Mouse (Mus musculus): Measurements from ENCODE around the gene Tnrc6b. TPM values are rescaled to one million over a fixed set of nuclear protein-coding genes. Genes with fewer than 3 reads are reported as not detected.

Tnrc6b gene
- polyA plus RNA-seq, 1 experiment from 2014 or later: 6.5 TPM

GRCm38 (mm10) chr15:80981176-80981575 is 270.1 kb downstream of the Tnrc6b start:
- H3K36me3 ChIP-seq (ENCODE audit: control insufficient read depth, insufficient read depth): no peaks in the 10 kb centered on the region
- no peak overlapping the region for H3K9ac ChIP-seq (ENCODE audit: low read depth, low read length)
- 0 out of 2 replicates have a peak, but pooled peaks cover 3% of the 10 kb centered on the region for H3K4me1 ChIP-seq (replicated peaks; ENCODE audit: control insufficient read depth, insufficient read depth, low read length)
- no peaks in the 10 kb centered on the region for H3K9me3 ChIP-seq (ENCODE audit: control insufficient read depth)
- no peak overlapping the region for H3K4me2 ChIP-seq (replicated peaks; ENCODE audit: low read depth)
- H3K27me3 ChIP-seq (replicated peaks; ENCODE audit: control insufficient read depth, insufficient read depth, low read length): no peaks in the 10 kb centered on the region
- no peak for ATAC-seq
- 82% methylated on average over 4 of the region's 4 CpGs for WGBS
- no peak overlapping the region for H3K4me3 ChIP-seq (ENCODE audit: low read depth, low read length)
- H3K27ac ChIP-seq (ENCODE audit: low read depth, low read length): no peak overlapping the region
- no peak for TF ChIP-seq CTCF (IDR thresholded peaks at IDR 0.05; ENCODE audit: low read depth)

- Histone ChIP-seq H3K27me3 (replicated peaks; ENCODE audit: control insufficient read depth, insufficient read depth, low read length) (no peaks in the 10 kb centered on the region), H3K4me1 (replicated peaks; ENCODE audit: control insufficient read depth, insufficient read depth, low read length) (0 out of 2 replicates have a peak, but pooled peaks cover 3% of the 10 kb centered on the region), H3K9ac (ENCODE audit: low read depth, low read length) (no peak overlapping the region), H3K4me3 (ENCODE audit: low read depth, low read length) (no peak overlapping the region), H3K4me2 (replicated peaks; ENCODE audit: low read depth) (no peak overlapping the region), H3K27ac (ENCODE audit: low read depth, low read length) (no peak overlapping the region; the same call in 1 of the 2 replicates), H3K9me3 (ENCODE audit: control insufficient read depth) (no peaks in the 10 kb centered on the region), H3K36me3 (ENCODE audit: control insufficient read depth, insufficient read depth) (no peaks in the 10 kb centered on the region)
- no peak for TF ChIP-seq CTCF (IDR thresholded peaks at IDR 0.05; ENCODE audit: low read depth)
- 36% methylated on average over 2 of the region's 2 CpGs for WGBS
- peak; percentile 49; the same call in 1 of the 2 replicates for ATAC-seq
Measured at GRCm38 (mm10) chr15:80983264-80983663, 272.2 kb downstream of the Tnrc6b start.

GRCm38 (mm10) chr15:80988331-80988730 is 277.2 kb downstream of the Tnrc6b start:
- Histone ChIP-seq H3K27ac (ENCODE audit: low read depth, low read length) (no peak overlapping the region), H3K4me1 (replicated peaks; ENCODE audit: control insufficient read depth, insufficient read depth, low read length) (0 out of 2 replicates have a peak, but pooled peaks cover 1% of the 10 kb centered on the region), H3K4me3 (ENCODE audit: low read depth, low read length) (no peak overlapping the region), H3K9me3 (ENCODE audit: control insufficient read depth) (no peaks in the 10 kb centered on the region), H3K36me3 (ENCODE audit: control insufficient read depth, insufficient read depth) (no peaks in the 10 kb centered on the region), H3K27me3 (replicated peaks; ENCODE audit: control insufficient read depth, insufficient read depth, low read length) (no peaks in the 10 kb centered on the region), H3K9ac (ENCODE audit: low read depth, low read length) (no peak overlapping the region), H3K4me2 (replicated peaks; ENCODE audit: low read depth) (no peak overlapping the region)
- no peak for ATAC-seq
- no peak for TF ChIP-seq CTCF (IDR thresholded peaks at IDR 0.05; ENCODE audit: low read depth)
- 33% methylated on average over 1 of the region's 1 CpGs for WGBS

- no peaks in the 10 kb centered on the region for H3K27me3 ChIP-seq (replicated peaks; ENCODE audit: control insufficient read depth, insufficient read depth, low read length)
- no peak overlapping the region for H3K4me2 ChIP-seq (replicated peaks; ENCODE audit: low read depth)
- H3K9ac ChIP-seq (ENCODE audit: low read depth, low read length): no peak overlapping the region
- 37% methylated on average over 3 of the region's 3 CpGs for WGBS
- H3K36me3 ChIP-seq (ENCODE audit: control insufficient read depth, insufficient read depth): no peaks in the 10 kb centered on the region
- no peaks in the 10 kb centered on the region for H3K4me1 ChIP-seq (replicated peaks; ENCODE audit: control insufficient read depth, insufficient read depth, low read length)
- H3K9me3 ChIP-seq (ENCODE audit: control insufficient read depth): no peaks in the 10 kb centered on the region
- no peak overlapping the region for H3K4me3 ChIP-seq (ENCODE audit: low read depth, low read length)
- H3K27ac ChIP-seq (ENCODE audit: low read depth, low read length): no peak overlapping the region; the same call in 1 of the 2 replicates
- no peak for TF ChIP-seq CTCF (IDR thresholded peaks at IDR 0.05; ENCODE audit: low read depth)
- peak; percentile 79 for ATAC-seq
Measured at GRCm38 (mm10) chr15:80989712-80990111, 278.6 kb downstream of the Tnrc6b start.

Small RNAs within 50 kb of the gene (microRNA-seq; reads per million reads assigned to microRNA genes)
- 5.4 reads per million, percentile 14 among the genes with 10 or more reads in this experiment for gene Mir5113

Other genes starting within 250 kb of the Tnrc6b start
- 0.07 TPM in 1 of 2 replicates, not detected in the other for gene Enthd1, start 146.2 kb upstream of the Tnrc6b start, polyA plus RNA-seq (2015; fragmentation: Nextera tagmentation; extraction: Ambion mirVana)
- gene Grap2, start 138.7 kb upstream of the Tnrc6b start, polyA plus RNA-seq (2015; fragmentation: Nextera tagmentation; extraction: Ambion mirVana): 0.24 and 0.27 TPM in 2 replicates
- 19.0 and 24.4 TPM in 2 replicates for gene Fam83f, start 39.5 kb upstream of the Tnrc6b start, polyA plus RNA-seq (2015; fragmentation: Nextera tagmentation; extraction: Ambion mirVana)
- 30.8 and 31.9 TPM in 2 replicates for gene Adsl, start 237.2 kb downstream of the Tnrc6b start, polyA plus RNA-seq (2015; fragmentation: Nextera tagmentation; extraction: Ambion mirVana)

Data from intestine, postnatal 0 days (tissue).